Mouse (Mus musculus) CD4-positive, CD25-positive, alpha-beta regulatory T cell (primary cell): ENCODE data around the gene Fli1. TPM values are rescaled to one million over a fixed set of nuclear protein-coding genes. Genes with fewer than 3 reads are reported as not detected.

Experiments used
- polyA plus RNA-seq: library from polyadenylated mRNA; unstranded; fragments of 100-300 nt; shearing (Covaris generic); gene quantifications from one replicate; pipeline ENCODE4 v1.2.1, GENCODE M21; 2017

The Fli1 gene
- polyA plus RNA-seq, result 77.0 TPM

GRCm38 (mm10) chr9:32542212-32543039 is at the start of gene Fli1:
Gene Fli1 (minus strand): TSS chr9:32542861.

Other genes starting within 250 kb of the Fli1 start
- not detected for gene Kcnj5, start 198.5 kb downstream of the Fli1 start, polyA plus RNA-seq
- gene Kcnj1, start 170.4 kb downstream of the Fli1 start, polyA plus RNA-seq, result not detected
- 1,051 TPM for gene Ets1, start 93.4 kb upstream of the Fli1 start, polyA plus RNA-seq